Mouse (Mus musculus): ENCODE measurements around the gene Rrp12. TPM values are rescaled to one million over a fixed set of nuclear protein-coding genes. Genes with fewer than 3 reads are reported as not detected.
A peak's percentile ranks its signal among the peaks of the same experiment; 100 is the strongest.

Rrp12 gene
- total and polyA plus RNA-seq, 3 experiments: 6.6 to 17.4 (median 13.7) TPM

DNA sequence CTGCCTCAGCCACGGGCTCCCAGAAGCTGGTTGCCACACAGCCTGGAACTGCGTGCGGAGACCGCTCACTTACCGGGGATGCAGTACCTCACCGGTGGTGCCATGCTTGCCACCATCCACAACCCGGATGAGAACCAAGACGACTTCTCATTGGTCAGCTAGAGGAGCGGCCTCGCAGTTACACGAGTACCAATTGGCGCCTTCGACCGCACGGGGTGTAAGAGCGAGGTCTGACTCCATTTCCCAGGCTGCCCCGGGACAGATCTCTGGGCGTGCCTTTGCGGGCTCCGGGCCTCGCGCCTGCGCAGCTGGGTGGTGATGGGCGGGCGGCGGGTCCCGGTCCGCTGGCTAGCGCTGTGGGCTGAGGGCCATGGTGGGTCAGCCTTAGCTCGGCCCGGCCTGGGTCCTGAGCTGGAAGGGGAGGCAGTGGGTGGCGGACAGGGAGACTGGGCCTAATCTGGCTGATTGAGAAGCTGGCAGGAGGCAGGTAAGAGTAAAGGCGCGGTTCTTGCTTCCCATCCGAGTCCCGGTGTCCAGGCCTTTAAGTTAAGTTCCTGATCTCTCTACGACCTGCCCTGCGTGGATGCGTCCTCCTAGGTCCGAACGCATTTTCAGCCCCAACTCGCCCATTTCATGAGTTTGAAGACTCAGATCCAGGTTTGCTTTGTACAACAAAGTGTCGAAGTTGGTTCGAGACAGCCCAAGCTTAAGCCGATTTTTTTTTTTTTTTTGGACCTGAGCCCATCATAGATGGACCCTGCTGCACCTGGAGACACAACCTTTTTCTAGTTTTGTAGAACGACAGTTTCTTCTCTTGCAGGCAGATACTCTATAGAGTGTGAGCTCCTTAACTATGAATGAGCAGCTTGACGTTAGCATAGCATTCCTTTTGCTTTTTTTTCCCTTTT is 37.5 kb upstream of the Rrp12 start, which contains the start of the genes Exosc1 and Zdhhc16:
TSS of gene Exosc1 (minus strand) at position 245 of the 908 bp plus-strand sequence.
TSS of gene Zdhhc16 (plus strand) at position 302 of the 908 bp plus-strand sequence.
- TF ChIP-seq POLR2A (IDR thresholded peaks at IDR 0.05; ENCODE audit: insufficient read depth, low read depth, low read length) (peak; percentile 81), EP300 (IDR thresholded peaks at IDR 0.05; ENCODE audit: insufficient read depth, low read depth, low read length) (no peak), CTCF (IDR thresholded peaks at IDR 0.05) (0 out of 2 replicates have a peak, but pooled peaks have one; percentile 14)
- Histone ChIP-seq H3K4me3 (peak within 1 kb of the TSS; percentile 73), H3K27ac (peak within 1 kb of the TSS; percentile 86), H3K36me3 (ENCODE audit: control insufficient read depth, insufficient read depth, low read length) (no peaks in the 10 kb centered on the region), H3K79me2 (replicated peaks; ENCODE audit: control insufficient read depth, insufficient read depth, low read length) (peaks cover 2% of the 10 kb centered on the region; the same call in 1 of the 2 replicates), H3K4me1 (ENCODE audit: control insufficient read depth, insufficient read depth, low read length) (peaks cover 3% of the 10 kb centered on the region), H3K27me3 (ENCODE audit: control insufficient read depth, insufficient read depth, low read length) (no peaks in the 10 kb centered on the region), H3K9ac (ENCODE audit: low read depth, low read length) (peak within 1 kb of the TSS; percentile 89)
- WGBS: under 1% methylated on average over 47 of the region's 47 CpGs
- DNase-seq: peak; percentile 99
- intact Hi-C loops (cut with DNase I): loop anchor here (1.0 to 10.0 kb wide), 5 partner anchors 21 to 211 kb away; partner anchors contain the start of genes Marveld1, Morn4 and Rrp12

GRCm38 (mm10) chr19:41932686-41933085 is 36.7 kb upstream of the Rrp12 start:
- DNase-seq: no peak
- TF ChIP-seq EP300 (IDR thresholded peaks at IDR 0.05; ENCODE audit: insufficient read depth, low read depth, low read length): no peak
- TF ChIP-seq CTCF (IDR thresholded peaks at IDR 0.05): no peak
- no peak for TF ChIP-seq POLR2A (IDR thresholded peaks at IDR 0.05; ENCODE audit: insufficient read depth, low read depth, low read length)
- Histone ChIP-seq H3K4me3 (peak overlapping the region; percentile 73), H3K79me2 (replicated peaks; ENCODE audit: control insufficient read depth, insufficient read depth, low read length) (peaks cover 2% of the 10 kb centered on the region; the same call in 1 of the 2 replicates), H3K27ac (peak overlapping the region; percentile 49), H3K4me1 (ENCODE audit: control insufficient read depth, insufficient read depth, low read length) (peaks cover 3% of the 10 kb centered on the region), H3K36me3 (ENCODE audit: control insufficient read depth, insufficient read depth, low read length) (no peaks in the 10 kb centered on the region), H3K9ac (ENCODE audit: low read depth, low read length) (peak overlapping the region; percentile 37), H3K27me3 (ENCODE audit: control insufficient read depth, insufficient read depth, low read length) (no peaks in the 10 kb centered on the region)
- intact Hi-C loops (cut with DNase I): loop anchor here (1.0 to 10.0 kb wide), 5 partner anchors 20 to 212 kb away; partner anchors contain the start of genes Marveld1, Morn4 and Rrp12
- WGBS: under 1% methylated on average over 28 of the region's 28 CpGs

DNA sequence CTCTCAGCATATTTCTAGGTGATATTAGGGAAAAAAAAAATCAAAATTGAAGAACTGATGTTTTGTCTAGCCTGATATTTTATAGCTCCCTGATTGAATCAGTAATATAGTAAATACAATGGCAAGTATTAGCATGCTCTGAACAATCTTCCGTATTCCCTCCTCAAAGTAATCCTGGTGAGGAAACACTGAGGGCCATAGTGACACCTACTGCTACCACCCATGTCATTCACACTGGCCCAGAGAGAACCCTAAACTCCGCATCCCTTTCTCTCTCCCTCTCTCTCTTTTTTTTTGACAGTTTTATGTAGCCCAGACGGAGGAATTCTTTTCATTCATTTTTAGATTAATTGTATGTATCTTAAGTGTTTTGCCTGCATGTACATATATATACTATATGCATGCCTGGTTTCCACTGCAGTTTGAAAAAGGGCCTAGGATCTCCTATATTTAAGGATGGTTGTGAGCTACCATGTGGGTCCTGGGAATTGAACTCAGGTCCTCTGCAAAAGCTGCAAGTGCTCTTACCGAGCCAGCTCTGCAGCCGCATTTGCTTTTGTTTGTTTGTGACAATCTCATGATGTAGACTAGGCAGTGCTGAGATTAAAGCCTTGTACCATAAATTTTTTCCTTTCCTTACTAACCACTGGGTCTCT is 24.6 kb upstream of the Rrp12 start:
- WGBS: 85% methylated on average over 5 of the region's 5 CpGs
- H3K79me2 ChIP-seq (replicated peaks; ENCODE audit: control insufficient read depth, insufficient read depth, low read length): no peaks in the 10 kb centered on the region
- H3K9ac ChIP-seq (ENCODE audit: low read depth, low read length): no peak overlapping the region
- intact Hi-C loops (cut with DNase I): no loop called here
- H3K4me3 ChIP-seq: no peak overlapping the region
- H3K4me1 ChIP-seq (ENCODE audit: control insufficient read depth, insufficient read depth, low read length): no peaks in the 10 kb centered on the region
- H3K27ac ChIP-seq: no peak overlapping the region
- H3K36me3 ChIP-seq (ENCODE audit: control insufficient read depth, insufficient read depth, low read length): peaks cover 6% of the 10 kb centered on the region
- TF ChIP-seq CTCF (IDR thresholded peaks at IDR 0.05) (no peak), EP300 (IDR thresholded peaks at IDR 0.05; ENCODE audit: insufficient read depth, low read depth, low read length) (no peak), POLR2A (IDR thresholded peaks at IDR 0.05; ENCODE audit: insufficient read depth, low read depth, low read length) (no peak)
- H3K27me3 ChIP-seq (ENCODE audit: control insufficient read depth, insufficient read depth, low read length): no peaks in the 10 kb centered on the region
- no peak for DNase-seq

GRCm38 (mm10) chr19:41919471-41919870 is 23.5 kb upstream of the Rrp12 start:
- no peak for TF ChIP-seq CTCF (IDR thresholded peaks at IDR 0.05)
- 0 out of 2 replicates have a peak, but pooled peaks have one; percentile 3 for TF ChIP-seq POLR2A (IDR thresholded peaks at IDR 0.05; ENCODE audit: insufficient read depth, low read depth, low read length)
- Histone ChIP-seq H3K4me1 (ENCODE audit: control insufficient read depth, insufficient read depth, low read length) (peaks cover 3% of the 10 kb centered on the region), H3K9ac (ENCODE audit: low read depth, low read length) (no peak overlapping the region), H3K4me3 (no peak overlapping the region), H3K27me3 (ENCODE audit: control insufficient read depth, insufficient read depth, low read length) (no peaks in the 10 kb centered on the region), H3K36me3 (ENCODE audit: control insufficient read depth, insufficient read depth, low read length) (peaks cover 9% of the 10 kb centered on the region), H3K27ac (no peak overlapping the region), H3K79me2 (replicated peaks; ENCODE audit: control insufficient read depth, insufficient read depth, low read length) (no peaks in the 10 kb centered on the region)
- intact Hi-C loops (cut with DNase I): no loop called here
- DNase-seq: no peak
- WGBS: 65% methylated on average over 4 of the region's 4 CpGs

GRCm38 (mm10) chr19:41916853-41917252 is 20.9 kb upstream of the Rrp12 start:
- 62% methylated on average over 4 of the region's 4 CpGs for WGBS

More at GRCm38 (mm10) chr19:41916853-41917252, 20.9 kb upstream of the Rrp12 start:
- Histone ChIP-seq H3K36me3 (ENCODE audit: control insufficient read depth, insufficient read depth, low read length) (peaks cover 23% of the 10 kb centered on the region), H3K27ac (no peak overlapping the region), H3K9ac (ENCODE audit: low read depth, low read length) (no peak overlapping the region), H3K4me3 (no peak overlapping the region), H3K79me2 (replicated peaks; ENCODE audit: control insufficient read depth, insufficient read depth, low read length) (0 out of 2 replicates have a peak, but pooled peaks cover 3% of the 10 kb centered on the region), H3K27me3 (ENCODE audit: control insufficient read depth, insufficient read depth, low read length) (no peaks in the 10 kb centered on the region), H3K4me1 (ENCODE audit: control insufficient read depth, insufficient read depth, low read length) (peaks cover 10% of the 10 kb centered on the region)
- intact Hi-C loops (cut with DNase I): no loop called here
- DNase-seq: no peak
- TF ChIP-seq CTCF (IDR thresholded peaks at IDR 0.05) (no peak), EP300 (IDR thresholded peaks at IDR 0.05; ENCODE audit: insufficient read depth, low read depth, low read length) (no peak), POLR2A (IDR thresholded peaks at IDR 0.05; ENCODE audit: insufficient read depth, low read depth, low read length) (no peak)
